Mouse (Mus musculus) liver, adult 2 months (tissue): ENCODE measurements at regions not wholly inside any gene's neighbourhood (a gene's known extent, or its start where the extent isn't known, plus 50 kb on each side); places are given as distances from the start of the nearest gene placed in this dataset.
A peak's percentile ranks its signal among the peaks of the same experiment; 100 is the strongest.

ENCODE experiments used
- DNase-seq: peaks from one replicate; pipeline ENCODE4 v3.0.0-alpha.2; 2011; ENCODE audit warnings: low read depth, low spot score; ENCODE audit errors: extremely low read depth
- H3K27ac ChIP-seq: fragments of 200-500 bp; replicated peaks from 2 replicates; pipeline ENCODE4 v1.5.1; 2012; ENCODE audit warnings: low read depth, mild to moderate bottlenecking, control low read depth, inconsistent platforms, low read length; ENCODE audit not compliant: insufficient read depth
- H3K27me3 ChIP-seq: fragments of 200-500 bp; 2 replicates; pipeline ENCODE4 v1.6.1; 2012; ENCODE audit warnings: mild to moderate bottlenecking, moderate library complexity, low read length, inconsistent platforms; ENCODE audit not compliant: control insufficient read depth, insufficient read depth
- H3K36me3 ChIP-seq: fragments of 200-500 bp; 2 replicates; pipeline ENCODE4 v1.6.1; 2012; ENCODE audit warnings: low read length, inconsistent platforms; ENCODE audit not compliant: control insufficient read depth, insufficient read depth
- H3K4me1 ChIP-seq: fragments of 200-500 bp; 2 replicates; pipeline ENCODE4 v1.6.1; 2011; ENCODE audit warnings: low read length; ENCODE audit not compliant: control insufficient read depth, insufficient read depth
- H3K4me3 ChIP-seq: fragments of 200-500 bp; 2 replicates; pipeline ENCODE4 v1.5.1; 2011; ENCODE audit warnings: low read depth, mild to moderate bottlenecking, control low read depth, low read length, moderate library complexity; ENCODE audit not compliant: insufficient read depth
- H3K79me2 ChIP-seq: fragments of 200-500 bp; 2 replicates; pipeline ENCODE4 v1.6.1; 2012; ENCODE audit warnings: inconsistent platforms, mild to moderate bottlenecking, low read length, moderate library complexity; ENCODE audit not compliant: control insufficient read depth, insufficient read depth
- H3K9ac ChIP-seq: fragments of 200-500 bp; 2 replicates; pipeline ENCODE4 v1.6.1; 2012; ENCODE audit warnings: low read depth, mild to moderate bottlenecking, control low read depth, inconsistent platforms, low read length
- CTCF ChIP-seq: fragments of 200-500 bp; IDR thresholded peaks from 2 replicates; pipeline ENCODE4 v1.5.1; 2011; ENCODE audit warnings: low read depth, low read length, control low read depth
- POLR2A ChIP-seq: fragments of 200-500 bp; IDR thresholded peaks from 2 replicates; pipeline ENCODE4 v1.6.1; 2011; ENCODE audit warnings: low read length, control low read depth; ENCODE audit not compliant: insufficient read depth; ENCODE audit errors: extremely low read depth
- WGBS: fragments of 180-500 bp; shearing (Covaris S2); methylation state at CpG from one replicate; pipeline ENCODE4 v1.1.7; 2018; 5-methylcytosine and 5-hydroxymethylcytosine counted together

- Histone ChIP-seq H3K4me3 (peak overlapping the region; percentile 22; the same call in 1 of the 2 replicates), H3K79me2 (no peaks in the 10 kb centered on the region; the same call in 1 of the 2 replicates), H3K27ac (peak overlapping the region; percentile 88), H3K9ac (peak overlapping the region; percentile 54), H3K27me3 (no peaks in the 10 kb centered on the region), H3K36me3 (no peaks in the 10 kb centered on the region), H3K4me1 (peaks cover 25% of the 10 kb centered on the region)
- TF ChIP-seq POLR2A (no peak), CTCF (no peak)
- peak; percentile 62 for DNase-seq
- WGBS: 13% methylated on average over 10 of the region's 10 CpGs
Measured at GRCm38 (mm10) chr10:111594651-111595050, 88.6 kb downstream of the Phlda1 start.

GRCm38 (mm10) chr10:111595513-111595995 is 89.5 kb downstream of the Phlda1 start:
- H3K4me3 ChIP-seq: peak overlapping the region; percentile 53
- no peak for TF ChIP-seq CTCF
- peak; percentile 57; the same call in 1 of the 2 replicates for TF ChIP-seq POLR2A

GRCm38 (mm10) chr10:111598650-111599049 is 92.6 kb downstream of the Phlda1 start:
- H3K9ac ChIP-seq: peak overlapping the region; percentile 54
- H3K79me2 ChIP-seq: no peaks in the 10 kb centered on the region; the same call in 1 of the 2 replicates
- peaks cover 33% of the 10 kb centered on the region for H3K4me1 ChIP-seq
- no peak for DNase-seq
- H3K36me3 ChIP-seq: no peaks in the 10 kb centered on the region
- 67% methylated on average over 5 of the region's 5 CpGs for WGBS
- no peaks in the 10 kb centered on the region for H3K27me3 ChIP-seq
- peak overlapping the region; percentile 76 for H3K27ac ChIP-seq
- TF ChIP-seq POLR2A (no peak), CTCF (no peak)
- H3K4me3 ChIP-seq: no peak overlapping the region

More at GRCm38 (mm10) chr10:111595513-111595995, 89.5 kb downstream of the Phlda1 start:
- 10% methylated on average over 8 of the region's 8 CpGs for WGBS
- no peaks in the 10 kb centered on the region for H3K36me3 ChIP-seq
- H3K27ac ChIP-seq: peak overlapping the region; percentile 88
- peak overlapping the region; percentile 80 for H3K9ac ChIP-seq
- no peaks in the 10 kb centered on the region for H3K27me3 ChIP-seq
- DNase-seq: peak; percentile 92
- no peaks in the 10 kb centered on the region; the same call in 1 of the 2 replicates for H3K79me2 ChIP-seq
- H3K4me1 ChIP-seq: peaks cover 28% of the 10 kb centered on the region

- H3K4me3 ChIP-seq: no peak overlapping the region
- H3K9ac ChIP-seq: peak overlapping the region; percentile 56
- 25% methylated on average over 10 of the region's 10 CpGs for WGBS
- no peaks in the 10 kb centered on the region for H3K36me3 ChIP-seq
- H3K79me2 ChIP-seq: no peaks in the 10 kb centered on the region; the same call in 1 of the 2 replicates
- DNase-seq: peak; percentile 84
- TF ChIP-seq CTCF: no peak
- TF ChIP-seq POLR2A: no peak
- H3K27me3 ChIP-seq: no peaks in the 10 kb centered on the region
- peak overlapping the region; percentile 98 for H3K27ac ChIP-seq
- H3K4me1 ChIP-seq: peaks cover 31% of the 10 kb centered on the region
Measured at GRCm38 (mm10) chr10:111599297-111600250, 93.5 kb downstream of the Phlda1 start.

- H3K27ac ChIP-seq: peak overlapping the region; percentile 98
- no peaks in the 10 kb centered on the region for H3K36me3 ChIP-seq
- peaks cover 28% of the 10 kb centered on the region for H3K4me1 ChIP-seq
- no peak overlapping the region for H3K4me3 ChIP-seq
- DNase-seq: no peak
- no peaks in the 10 kb centered on the region; the same call in 1 of the 2 replicates for H3K79me2 ChIP-seq
- H3K27me3 ChIP-seq: no peaks in the 10 kb centered on the region
- no peak for TF ChIP-seq CTCF
- no peak for TF ChIP-seq POLR2A
- 7% methylated on average over 2 of the region's 2 CpGs for WGBS
- H3K9ac ChIP-seq: peak overlapping the region; percentile 56
Measured at GRCm38 (mm10) chr10:111600251-111600620, 94.2 kb downstream of the Phlda1 start.
